Comparison of ENCODE assay signal across 32 mouse cellular contexts in genomic region chr12:103368777-103369176, GRCm38 (mm10). TPM values are rescaled to one million over a fixed set of nuclear protein-coding genes. Genes with fewer than 3 reads are reported as not detected.
"Had no signal": no experiment of that assay in that cellular context is flagged by ENCODE, and none has a peak within 500 bp of the region (broad histone marks: within the 10 kb centered on the region; RNA-seq: fewer than 3 reads in every experiment).

No protein-coding gene starts in this region.

- H3K9me3 ChIP-seq: heart, embryonic 10.5 days; heart, embryonic 12.5 days; hindbrain, embryonic 10.5 days; hindbrain, embryonic 12.5 days; hindbrain, embryonic 15.5 days; kidney, embryonic 15.5 days; limb, embryonic 13.5 days had no signal

- DNase-seq: gastrocnemius, adult 2 months; gastrocnemius, postnatal 10 days; gastrocnemius, postnatal 25 days; heart, adult 18-20 months; heart, postnatal 10 days; heart, postnatal 4 days; kidney, adult 11 months; kidney, adult 2 months; kidney, adult 9 months; kidney, postnatal 14 days; kidney, postnatal 36 days; layer of hippocampus, adult 9-11 months; layer of hippocampus, postnatal 36 days; left cerebral cortex, postnatal 4 days had no signal

- H3K4me1 ChIP-seq: hindbrain, embryonic 12.5 days; limb, embryonic 13.5 days had no signal

- H3K4me3 ChIP-seq: heart, embryonic 12.5 days; hindbrain, embryonic 10.5 days; hindbrain, embryonic 12.5 days; hindbrain, embryonic 15.5 days; kidney, embryonic 15.5 days; limb, embryonic 13.5 days had no signal

- H3K27ac ChIP-seq: hindbrain, embryonic 10.5 days; hindbrain, embryonic 12.5 days; hindbrain, embryonic 15.5 days; hindbrain, postnatal 0 days; kidney, embryonic 15.5 days; kidney, postnatal 0 days; limb, embryonic 13.5 days had no signal

- H3K4me2 ChIP-seq: hindbrain, embryonic 12.5 days had no signal

- H3K27me3 ChIP-seq: hindbrain, embryonic 15.5 days had no signal

- H3K9ac ChIP-seq: hindbrain, embryonic 12.5 days; hindbrain, embryonic 15.5 days; kidney, embryonic 15.5 days; limb, embryonic 13.5 days had no signal

- H3K36me3 ChIP-seq: heart, embryonic 10.5 days; heart, embryonic 12.5 days; hindbrain, embryonic 10.5 days; hindbrain, embryonic 12.5 days; hindbrain, embryonic 15.5 days; kidney, embryonic 15.5 days; limb, embryonic 13.5 days had no signal

RNA-seq across cellular contexts. Expression of gene 9330161L09Rik, which starts 38.8 kb away (rescaled TPM):
- polyA plus RNA-seq: hindbrain, embryonic 10.5 days had no signal

RNA-seq across cellular contexts. Expression of gene Fam181a, which starts 58.0 kb away (rescaled TPM):
- total RNA-seq: gastrocnemius, adult 2 months; gastrocnemius, postnatal 10 days; gastrocnemius, postnatal 25 days; gastrocnemius, postnatal 4 days; granulocyte monocyte progenitor cell, adult 5-6 weeks; heart, adult 18-20 months; heart, adult 8-10 months; heart, postnatal 10 days; heart, postnatal 25 days; heart, postnatal 4 days had no signal
- polyA plus RNA-seq: heart, embryonic 10.5 days; heart, embryonic 16.5 days; intestine, embryonic 14.5 days; intestine, embryonic 16.5 days; kidney, embryonic 15.5 days; kidney, postnatal 0 days; large intestine, adult 2 months; limb, embryonic 11.5 days had no signal
